Mouse (Mus musculus): ENCODE data around the gene Dync1i2.

Gene Dync1i2

GRCm38 (mm10) chr2:71211591-71212359 is at the start of gene Dync1i2:
Gene Dync1i2 (plus strand): TSS chr2:71211706.
- peak; percentile 92 for DNase-seq (ENCODE audit: low read depth, low spot score)

GRCm38 (mm10) chr2:71162831-71163621 is 48.5 kb upstream of the Dync1i2 start:
- DNase-seq (ENCODE audit: low read depth, low spot score), result no peak

DNA sequence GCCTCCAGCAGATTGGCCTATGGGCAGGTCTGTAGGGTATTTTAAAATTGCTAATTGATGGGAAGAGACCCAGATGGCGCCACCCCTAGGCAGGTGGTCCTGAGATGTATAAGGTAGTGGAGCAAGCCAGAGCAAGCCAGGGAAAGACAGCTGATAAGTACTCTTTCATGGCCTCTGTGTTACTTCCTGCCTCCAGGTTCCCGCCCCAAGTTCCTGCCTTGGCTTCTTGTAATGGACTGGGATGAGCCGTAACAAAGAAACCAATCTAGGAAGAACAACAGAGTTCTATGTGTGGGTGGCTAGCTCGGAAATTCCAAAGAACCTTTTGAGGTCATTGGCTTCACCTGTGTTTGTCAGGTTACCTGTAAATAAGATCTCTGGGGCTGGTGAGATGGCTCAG is 44.3 kb upstream of the Dync1i2 start:
- no peak for DNase-seq (ENCODE audit: low read depth, low spot score)

DNA sequence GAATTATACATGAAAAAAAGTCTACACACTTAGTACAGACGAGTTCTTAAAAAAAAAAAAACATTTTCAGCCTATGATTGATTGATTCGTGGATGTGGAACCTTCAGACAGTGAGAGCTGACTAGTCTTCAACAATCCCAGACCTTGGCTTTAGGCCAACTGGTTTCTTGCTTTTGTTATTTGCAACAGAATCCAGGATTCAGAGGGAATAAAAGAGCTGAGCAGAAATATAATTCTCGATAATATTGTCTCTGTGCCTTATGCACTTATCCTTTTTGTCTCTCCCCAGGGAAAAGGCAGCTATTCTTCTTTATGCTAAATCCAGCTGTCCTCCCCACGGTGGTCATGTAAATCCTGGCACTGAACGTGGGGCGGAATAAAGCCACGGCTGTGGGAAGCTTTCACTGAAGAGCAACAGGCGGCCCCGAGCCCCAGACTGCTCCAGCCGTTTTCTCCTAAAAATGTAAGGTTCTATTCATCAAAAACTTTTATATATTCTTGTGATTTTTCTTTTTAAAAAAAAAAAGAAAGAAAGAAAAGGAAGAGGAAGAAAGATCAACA is 43.0 kb upstream of the Dync1i2 start:
- no peak for DNase-seq (ENCODE audit: low read depth, low spot score)

GRCm38 (mm10) chr2:71173031-71173430 is 38.5 kb upstream of the Dync1i2 start:
- no peak for DNase-seq (ENCODE audit: low read depth, low spot score)

DNA sequence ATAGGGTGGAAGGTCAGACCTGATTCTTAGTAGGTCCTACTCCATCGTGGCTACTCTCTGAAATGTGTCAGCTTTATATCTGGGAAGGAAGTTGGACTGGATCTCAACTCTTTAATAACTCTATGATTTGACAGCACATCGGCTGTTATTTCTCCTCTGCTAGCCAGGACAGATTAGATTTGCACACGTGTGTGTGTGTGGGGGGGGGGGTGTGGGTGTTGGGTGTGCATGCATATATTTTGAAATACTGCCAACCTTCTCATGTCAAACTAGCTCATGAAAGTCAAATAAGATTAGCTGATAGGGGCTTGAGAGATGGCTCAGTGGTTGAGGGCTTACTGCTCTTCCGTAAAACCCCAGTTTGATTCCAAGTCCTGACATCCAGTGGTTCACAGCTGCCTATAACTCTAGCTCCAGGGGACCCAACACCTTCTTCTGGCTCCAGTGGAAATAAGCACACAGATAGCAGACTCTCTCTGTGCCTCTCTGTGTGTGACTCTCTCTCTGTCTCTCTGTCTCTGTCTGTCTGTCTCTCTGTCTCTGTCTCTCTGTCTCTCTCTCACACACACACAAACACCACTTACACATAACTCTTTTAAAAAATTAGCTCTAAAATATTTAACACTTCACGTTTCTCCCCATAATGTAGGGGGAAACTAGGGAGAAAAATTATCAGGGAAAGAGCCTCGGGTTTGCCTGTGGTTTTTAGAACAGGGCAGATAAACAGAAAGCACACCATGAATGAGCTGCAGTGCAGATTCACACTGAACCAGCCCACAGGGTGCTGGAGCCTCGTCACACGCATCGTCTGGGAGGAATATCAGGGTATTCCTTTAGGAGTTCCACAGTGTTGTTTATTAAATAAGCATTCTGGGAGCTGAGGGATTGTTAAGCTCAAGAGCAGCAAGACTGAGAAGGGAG is 34.9 kb upstream of the Dync1i2 start:
- DNase-seq (ENCODE audit: low read depth, low spot score), result no peak

GRCm38 (mm10) chr2:71177250-71177615 is 34.3 kb upstream of the Dync1i2 start:
- no peak for DNase-seq (ENCODE audit: low read depth, low spot score)

- DNase-seq (ENCODE audit: low read depth, low spot score), result no peak
Observed at GRCm38 (mm10) chr2:71177760-71178159, 33.7 kb upstream of the Dync1i2 start.

DNA sequence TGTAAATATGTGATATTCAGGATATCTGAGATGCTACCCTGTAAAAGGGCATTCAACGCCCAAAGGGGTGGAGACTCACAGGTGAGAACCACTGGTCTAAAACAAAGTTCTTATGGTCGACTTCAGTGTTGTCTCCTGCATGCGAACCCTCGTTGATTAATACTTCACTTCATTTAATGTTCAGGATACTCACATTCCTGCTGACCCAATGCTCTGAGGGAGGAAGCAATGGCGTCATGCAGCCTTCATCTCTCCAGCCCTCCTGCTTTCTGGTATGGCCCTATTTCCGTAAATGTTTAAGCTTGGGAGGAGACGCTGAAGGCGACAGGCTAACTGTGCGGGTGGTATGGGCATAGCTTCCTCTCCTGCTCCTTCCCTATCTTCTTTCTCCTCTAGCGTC is 31.8 kb upstream of the Dync1i2 start:
- DNase-seq (ENCODE audit: low read depth, low spot score), result no peak

DNA sequence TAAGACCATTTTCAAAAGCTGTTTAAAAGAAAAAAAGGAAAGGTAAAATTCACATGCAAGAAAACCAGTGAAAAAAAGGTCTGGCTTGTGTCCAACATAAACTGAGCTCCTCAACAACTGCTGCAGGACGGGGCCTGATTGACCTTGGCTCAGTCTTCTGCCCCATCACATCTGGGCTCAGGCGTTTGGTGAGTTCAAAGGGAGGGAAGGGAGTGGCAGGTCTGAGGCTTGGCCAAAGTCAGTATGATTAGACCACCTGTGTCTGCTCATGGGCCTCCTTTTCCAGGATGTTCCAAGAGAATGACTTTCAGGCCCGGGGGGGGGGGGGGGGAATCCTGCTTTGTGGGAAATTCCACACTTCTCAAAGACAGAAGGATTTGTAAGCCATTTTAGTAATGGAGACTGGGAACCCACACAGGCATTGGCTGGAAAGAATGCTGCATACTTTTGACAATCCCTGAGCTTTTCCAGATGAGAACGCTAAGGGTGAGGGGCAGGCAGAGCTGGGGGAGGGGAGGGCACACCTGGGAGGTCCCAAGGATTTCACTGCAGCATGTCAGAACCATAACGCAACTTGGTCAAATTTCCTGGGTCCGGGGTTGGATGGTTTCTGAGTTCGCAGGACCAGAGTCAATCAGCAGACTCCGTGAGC is 30.8 kb upstream of the Dync1i2 start:
- no peak for DNase-seq (ENCODE audit: low read depth, low spot score)

GRCm38 (mm10) chr2:71187950-71188349 is 23.6 kb upstream of the Dync1i2 start:
- no peak for DNase-seq (ENCODE audit: low read depth, low spot score)

- DNase-seq (ENCODE audit: low read depth, low spot score), result no peak
Observed at GRCm38 (mm10) chr2:71188861-71189260, 22.6 kb upstream of the Dync1i2 start.

- DNase-seq (ENCODE audit: low read depth, low spot score), result no peak
Observed at GRCm38 (mm10) chr2:71191391-71192194, 19.9 kb upstream of the Dync1i2 start.

- DNase-seq (ENCODE audit: low read depth, low spot score), result no peak
Observed at GRCm38 (mm10) chr2:71192195-71192807, 19.2 kb upstream of the Dync1i2 start.

GRCm38 (mm10) chr2:71194137-71194960 is 17.2 kb upstream of the Dync1i2 start:
- no peak for DNase-seq (ENCODE audit: low read depth, low spot score)

DNA sequence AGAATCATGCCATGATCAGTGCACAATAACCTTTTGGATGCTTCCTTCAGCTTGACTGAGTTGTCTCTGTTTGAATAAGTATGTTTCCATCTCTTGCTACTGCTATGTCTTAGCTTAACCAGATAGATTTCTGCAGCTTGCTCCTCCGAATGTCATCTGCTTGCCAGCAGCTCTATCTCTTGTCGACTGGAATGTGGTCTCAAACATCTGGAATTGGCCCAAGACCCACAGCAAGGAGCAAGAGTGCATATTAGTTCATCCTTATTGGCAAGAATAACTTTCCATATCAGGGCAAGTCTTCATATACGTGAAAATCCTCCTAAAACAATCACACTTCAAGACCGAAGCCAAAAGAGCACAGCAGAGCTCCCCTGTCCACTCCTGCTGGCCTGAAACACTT is 14.6 kb upstream of the Dync1i2 start:
- DNase-seq (ENCODE audit: low read depth, low spot score), result no peak

GRCm38 (mm10) chr2:71198907-71199306 is 12.6 kb upstream of the Dync1i2 start:
- DNase-seq (ENCODE audit: low read depth, low spot score), result no peak

DNA sequence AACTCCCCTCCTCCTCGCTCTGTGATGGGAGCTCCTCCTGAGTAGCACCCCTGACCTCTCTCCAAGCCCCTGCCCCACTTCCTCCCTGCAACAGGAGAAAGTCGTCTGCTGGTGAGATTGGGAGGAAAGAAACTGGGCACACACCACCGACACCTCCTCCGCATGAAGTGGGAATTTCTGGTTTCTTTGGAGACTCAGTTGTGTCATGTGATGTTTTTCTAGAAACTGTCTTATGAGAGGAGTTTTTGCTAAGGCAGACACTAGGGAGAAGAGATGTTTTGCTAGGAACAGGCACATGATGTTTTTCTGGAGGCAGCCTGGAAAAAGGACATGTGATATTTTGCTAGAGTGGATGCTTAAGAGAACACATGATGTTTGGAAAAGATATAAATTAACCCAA is 11.0 kb upstream of the Dync1i2 start:
- DNase-seq (ENCODE audit: low read depth, low spot score), result no peak

- DNase-seq (ENCODE audit: low read depth, low spot score), result no peak
Observed at GRCm38 (mm10) chr2:71201886-71202285, 9.6 kb upstream of the Dync1i2 start.

All from skeletal muscle tissue, adult 2 months (tissue).